Mouse (Mus musculus) liver, postnatal 0 days (tissue): ENCODE data around the gene Cyp8b1. TPM values are rescaled to one million over a fixed set of nuclear protein-coding genes. Genes with fewer than 3 reads are reported as not detected.

Source experiments
- ATAC-seq: fragments of 200-750 bp; cut with Nextera tagmentation; 2 replicates; pipeline ENCODE4 v1.8.0; 2017; ENCODE audit warnings: mild to moderate bottlenecking, moderate library complexity
- DNase-seq: peaks from one replicate; pipeline ENCODE4 v3.0.0-alpha.2; 2016
- H3K27ac ChIP-seq: fragments of 300-500 bp; sonication (generic); 2 replicates; pipeline ENCODE4 v1.5.1; 2014; ENCODE audit warnings: antibody characterized with exemption, moderate library complexity, mild to moderate bottlenecking, low read depth
- H3K27me3 ChIP-seq: fragments of 300-500 bp; sonication (generic); 2 replicates; pipeline ENCODE4 v1.6.1; 2014; ENCODE audit warnings: low read length, control low read depth, mixed read lengths; ENCODE audit not compliant: insufficient read depth
- H3K36me3 ChIP-seq: fragments of 300-500 bp; sonication (generic); replicated peaks from 2 replicates; pipeline ENCODE4 v1.6.1; 2014; ENCODE audit warnings: mild to moderate bottlenecking, control low read depth, low read length, moderate library complexity, mixed read lengths; ENCODE audit not compliant: insufficient read depth
- H3K4me1 ChIP-seq: fragments of 300-500 bp; sonication (generic); 2 replicates; pipeline ENCODE4 v1.6.1; 2014; ENCODE audit warnings: antibody characterized with exemption, mild to moderate bottlenecking, control low read depth; ENCODE audit not compliant: insufficient read depth
- H3K4me2 ChIP-seq: fragments of 300-500 bp; sonication (generic); 2 replicates; pipeline ENCODE4 v1.6.1; 2014; ENCODE audit warnings: low read depth, mild to moderate bottlenecking, low read length, moderate library complexity, mixed read lengths
- H3K4me3 ChIP-seq: fragments of 300-500 bp; sonication (generic); 2 replicates; pipeline ENCODE4 v1.5.1; 2014; ENCODE audit warnings: low read depth, low read length
- H3K9ac ChIP-seq: fragments of 300-500 bp; sonication (generic); replicated peaks from 2 replicates; pipeline ENCODE4 v1.6.1; 2014; ENCODE audit warnings: mild to moderate bottlenecking, moderate library complexity
- H3K9me3 ChIP-seq: fragments of 300-500 bp; sonication (generic); 2 replicates; pipeline ENCODE4 v1.6.1; 2016; ENCODE audit warnings: mild to moderate bottlenecking, control low read depth, low read length, mixed read lengths
- CTCF ChIP-seq: sonication (generic); IDR thresholded peaks from 2 replicates; pipeline ENCODE4 v1.5.1; 2016; ENCODE audit warnings: antibody characterized with exemption, low read depth
- EP300 ChIP-seq: IDR thresholded peaks from 2 replicates; pipeline ENCODE4 v1.6.1; 2016; ENCODE audit warnings: antibody characterized with exemption, low read depth, mild to moderate bottlenecking
- WGBS: fragments of 180-500 bp; shearing (Covaris S2); extraction: QIAGEN DNeasy Blood & Tissue Kit; methylation state at CpG from one replicate; pipeline ENCODE4 v1.1.7; 2014; ENCODE audit not compliant: insufficient replicate concordance; 5-methylcytosine and 5-hydroxymethylcytosine counted together
- polyA plus RNA-seq: library from polyadenylated mRNA; unstranded; fragments of >200 nt; fragmentation: Nextera tagmentation; extraction: Ambion mirVana; gene quantifications from 2 replicates; pipeline ENCODE4 v1.2.1, GENCODE M21; 2015

The Cyp8b1 gene
- polyA plus RNA-seq, 1 experiment from 2014 or later, result 144 TPM

DNA sequence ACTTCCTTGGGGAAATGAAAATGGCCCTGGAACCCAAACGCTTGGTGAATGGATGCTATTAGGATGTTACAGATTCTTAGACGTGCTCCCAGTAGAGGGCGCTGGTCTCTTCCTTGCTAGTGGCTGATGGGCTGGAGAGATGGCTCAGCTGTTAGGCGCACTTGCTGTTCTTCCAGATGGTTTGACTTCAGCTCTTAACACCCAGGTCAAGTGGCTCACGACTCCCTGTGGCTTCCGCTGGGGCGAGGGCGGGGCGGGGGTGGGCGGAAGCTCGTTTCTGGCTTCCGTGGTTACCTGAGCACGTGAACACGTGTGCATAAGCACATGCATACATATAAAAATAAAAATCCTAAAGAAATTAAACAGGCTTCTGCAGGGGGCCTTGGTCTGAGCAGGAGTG lies 35.3 kb downstream of the Cyp8b1 start:
- Histone ChIP-seq H3K36me3 (no peaks in the 10 kb centered on the region), H3K27me3 (no peaks in the 10 kb centered on the region), H3K9ac (no peak overlapping the region), H3K27ac (no peak overlapping the region), H3K4me1 (peaks cover 5% of the 10 kb centered on the region; the same call in 1 of the 2 replicates), H3K4me2 (no peak overlapping the region), H3K9me3 (no peaks in the 10 kb centered on the region), H3K4me3 (no peak overlapping the region)
- ATAC-seq (peak; percentile 50), DNase-seq (peak; percentile 81)
- WGBS, result 14% methylated on average over 14 of the region's 14 CpGs
- TF ChIP-seq CTCF, result peak; percentile 83
- TF ChIP-seq EP300, result no peak

- H3K4me1 ChIP-seq, result peaks cover 5% of the 10 kb centered on the region; the same call in 1 of the 2 replicates
Measured at GRCm38 (mm10) chr9:121877052-121877740, 38.9 kb downstream of the Cyp8b1 start.

DNA sequence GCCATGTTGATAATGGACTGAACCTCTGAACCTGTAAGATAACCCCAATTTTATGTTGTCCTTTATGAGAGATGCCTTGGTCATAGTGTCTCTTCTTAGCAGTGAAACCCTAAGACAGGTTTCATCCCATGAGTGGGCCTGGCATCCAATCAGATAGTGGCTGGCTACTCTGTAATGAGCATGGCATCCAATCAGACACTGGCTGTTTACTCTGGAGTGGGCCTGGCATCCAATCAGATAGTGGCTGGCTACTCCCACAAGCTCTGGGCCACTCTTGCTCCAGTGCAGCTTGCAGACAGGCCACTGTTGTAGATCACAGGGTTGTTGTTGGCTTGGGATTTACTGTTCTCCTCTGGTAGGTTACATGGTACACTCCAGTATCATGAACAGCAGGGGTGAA lies 42.5 kb downstream of the Cyp8b1 start:
- H3K4me2 ChIP-seq, result no peak overlapping the region
- H3K9me3 ChIP-seq, result no peaks in the 10 kb centered on the region
- no peaks in the 10 kb centered on the region for H3K36me3 ChIP-seq
- H3K27me3 ChIP-seq, result no peaks in the 10 kb centered on the region
- H3K4me1 ChIP-seq, result no peaks in the 10 kb centered on the region
- TF ChIP-seq EP300 (no peak), CTCF (no peak)
- no peak overlapping the region for H3K4me3 ChIP-seq
- no peak overlapping the region for H3K27ac ChIP-seq
- no peak overlapping the region for H3K9ac ChIP-seq
- ATAC-seq (no peak), DNase-seq (no peak)

More at GRCm38 (mm10) chr9:121877052-121877740, 38.9 kb downstream of the Cyp8b1 start:
- TF ChIP-seq CTCF, result peak; percentile 84
- TF ChIP-seq EP300, result no peak
- Histone ChIP-seq H3K9me3 (no peaks in the 10 kb centered on the region), H3K4me3 (no peak overlapping the region), H3K27ac (no peak overlapping the region), H3K9ac (no peak overlapping the region), H3K27me3 (no peaks in the 10 kb centered on the region), H3K4me2 (no peak overlapping the region), H3K36me3 (no peaks in the 10 kb centered on the region)
- no peak; the same call in 1 of the 2 replicates for ATAC-seq
- 30% methylated on average over 3 of the region's 3 CpGs for WGBS
- DNase-seq, result no peak

DNA sequence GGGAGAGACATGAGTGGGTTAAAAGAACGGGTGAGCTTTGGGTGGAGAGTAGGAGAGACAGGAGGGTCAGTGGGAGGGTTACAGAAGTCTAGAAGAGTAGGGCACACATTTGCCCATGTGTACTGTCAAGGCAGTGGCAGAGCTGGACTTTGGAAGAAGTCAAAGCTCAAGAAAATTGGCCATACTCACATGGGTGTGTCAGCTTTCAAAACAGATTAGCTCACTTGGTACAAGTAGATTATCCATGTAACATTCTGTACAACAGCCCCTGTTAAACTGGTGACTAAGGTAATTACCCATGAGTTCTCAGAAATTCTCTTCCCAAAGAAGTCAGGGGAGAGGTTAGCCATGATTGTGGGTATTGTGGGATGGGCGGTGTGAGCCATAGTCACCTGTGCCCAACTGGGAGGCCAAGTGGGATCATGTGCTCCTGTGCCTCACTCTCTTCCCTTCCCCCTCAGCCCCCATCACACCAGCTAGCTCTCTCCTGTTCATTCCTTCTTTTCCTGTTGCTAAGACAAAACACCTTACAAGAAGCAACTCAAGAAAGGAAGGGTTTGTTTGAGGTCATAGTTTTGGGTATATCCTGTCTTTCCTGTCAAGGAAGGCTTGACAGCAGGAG lies 43.9 kb downstream of the Cyp8b1 start:
- H3K4me1 ChIP-seq, result no peaks in the 10 kb centered on the region
- no peak for DNase-seq
- H3K9ac ChIP-seq, result no peak overlapping the region
- H3K36me3 ChIP-seq, result no peaks in the 10 kb centered on the region
- no peak overlapping the region for H3K4me2 ChIP-seq
- TF ChIP-seq CTCF, result no peak
- TF ChIP-seq EP300, result no peak
- ATAC-seq, result no peak
- no peaks in the 10 kb centered on the region for H3K27me3 ChIP-seq
- H3K27ac ChIP-seq, result no peak overlapping the region
- H3K4me3 ChIP-seq, result no peak overlapping the region
- 69% methylated on average over 2 of the region's 2 CpGs for WGBS
- H3K9me3 ChIP-seq, result no peaks in the 10 kb centered on the region

DNA sequence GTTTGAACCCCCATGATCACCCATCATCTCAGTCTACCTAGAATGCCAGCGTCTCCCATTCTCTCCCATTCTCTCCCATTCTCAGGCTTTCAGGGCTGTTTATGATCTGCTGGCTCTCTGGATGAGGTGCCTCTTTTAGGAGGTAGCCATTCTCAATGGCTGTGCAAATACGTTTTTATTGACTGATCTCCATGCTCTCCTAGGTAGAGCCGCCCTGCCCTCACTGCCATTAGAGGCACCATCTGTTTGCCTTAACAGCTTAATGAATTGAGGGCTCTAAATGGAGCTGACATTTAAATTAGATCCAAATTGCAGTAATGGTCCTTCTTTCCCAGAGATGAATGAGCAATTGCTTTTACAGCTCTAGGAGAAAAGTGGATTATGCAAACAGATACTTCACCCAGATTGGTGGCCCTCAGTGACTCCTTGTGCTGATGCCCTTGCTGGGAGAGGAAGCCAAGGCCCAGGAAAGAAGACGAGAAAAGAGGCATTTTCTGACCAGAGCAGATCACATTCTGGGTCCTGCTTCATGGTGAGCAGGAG lies 46.1 kb downstream of the Cyp8b1 start:
- DNase-seq (no peak), ATAC-seq (no peak)
- TF ChIP-seq EP300 (no peak), CTCF (no peak)
- H3K27me3 ChIP-seq, result no peaks in the 10 kb centered on the region
- no peaks in the 10 kb centered on the region for H3K4me1 ChIP-seq
- H3K4me2 ChIP-seq, result no peak overlapping the region
- H3K27ac ChIP-seq, result no peak overlapping the region
- no peak overlapping the region for H3K4me3 ChIP-seq
- no peaks in the 10 kb centered on the region for H3K36me3 ChIP-seq
- 65% methylated on average over 4 of the region's 4 CpGs for WGBS
- H3K9ac ChIP-seq, result no peak overlapping the region
- no peaks in the 10 kb centered on the region for H3K9me3 ChIP-seq

- ATAC-seq (no peak), DNase-seq (no peak)
- Histone ChIP-seq H3K27me3 (no peaks in the 10 kb centered on the region), H3K4me2 (no peak overlapping the region), H3K27ac (no peak overlapping the region), H3K4me1 (no peaks in the 10 kb centered on the region), H3K36me3 (no peaks in the 10 kb centered on the region), H3K9me3 (no peaks in the 10 kb centered on the region), H3K9ac (no peak overlapping the region), H3K4me3 (no peak overlapping the region)
- WGBS, result 81% methylated on average over 5 of the region's 5 CpGs
- TF ChIP-seq EP300, result no peak
- TF ChIP-seq CTCF, result no peak
Measured at GRCm38 (mm10) chr9:121869432-121869831, 46.7 kb downstream of the Cyp8b1 start.
